Mouse (Mus musculus): ENCODE measurements around the gene Myadm. TPM values are rescaled to one million over a fixed set of nuclear protein-coding genes. Genes with fewer than 3 reads are reported as not detected.
"Not testable (repeated sequence)": the region's sequence is repeated elsewhere in the genome, so short reads cannot be mapped to it uniquely, and the experiment has no call there.

Myadm gene
- total RNA-seq (2021), result 100 to 1,000 TPM in 1 of 2 experiments, 10 to 100 TPM in 1; 98.5 to 107 TPM
- long read RNA-seq, experiment 1, full-length matches to known transcripts, result 43 of 68 reads
- long read RNA-seq, experiment 1, partial matches to known transcripts, result 21 of 68 reads
- long read RNA-seq, experiment 1, other reads (novel, unspliced or antisense), result 4 of 68 reads
- long read RNA-seq, experiment 2, full-length matches to known transcripts, result 51 of 53 reads
- long read RNA-seq, experiment 2, partial matches to known transcripts, result 0 of 53 reads
- long read RNA-seq, experiment 2, other reads (novel, unspliced or antisense), result 2 of 53 reads

DNA sequence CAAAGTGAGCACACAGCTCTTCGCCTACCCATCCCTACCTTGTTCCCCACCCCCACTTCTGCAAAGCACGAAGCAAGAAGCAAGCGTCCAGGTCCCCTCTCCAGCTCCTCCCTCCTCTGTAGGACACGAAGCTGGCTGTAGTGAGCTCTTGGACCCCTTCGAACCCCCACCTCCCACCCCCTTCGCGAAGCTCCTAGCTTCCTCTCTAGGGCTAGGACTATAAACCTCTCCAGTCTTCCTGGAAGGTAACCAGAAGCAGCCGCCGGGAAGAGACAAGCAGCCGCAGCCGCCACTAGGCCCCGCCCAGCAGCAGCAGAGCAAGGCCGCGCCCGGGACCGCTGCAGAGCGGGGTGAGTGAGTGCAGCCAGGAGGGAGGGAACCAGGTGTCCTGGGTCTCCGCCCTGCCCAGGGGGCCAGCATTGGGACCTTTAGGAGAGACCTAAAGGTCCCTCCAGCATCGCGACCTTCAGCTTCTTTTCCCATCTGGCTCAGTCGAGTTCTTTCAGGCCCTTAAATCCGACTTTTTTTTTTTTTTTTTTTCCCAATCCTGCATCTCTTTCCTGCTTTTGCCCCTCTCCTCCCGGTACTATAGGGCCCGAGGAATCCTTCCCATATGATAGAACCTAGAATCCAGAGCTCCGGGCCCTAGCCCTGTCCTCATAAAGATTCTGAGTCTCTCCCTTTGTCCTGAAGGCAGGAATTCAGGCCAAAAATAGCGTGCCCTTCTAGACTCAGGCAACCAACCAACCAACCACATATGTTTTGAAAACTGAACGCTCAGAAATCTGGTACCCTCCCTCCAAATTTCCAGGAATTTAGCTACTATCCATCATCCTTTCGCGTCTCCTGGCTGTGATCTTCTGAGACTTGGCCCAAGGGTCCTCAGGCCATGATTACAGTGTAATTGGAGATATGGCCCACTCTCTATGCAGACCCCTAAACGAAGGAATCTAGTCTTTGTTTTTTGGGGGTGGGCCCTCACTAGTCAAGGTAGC, at the start of gene Myadm, which contains the start of gene Prkcg:
Gene Myadm (plus strand): TSS at position 105 of the 995 bp plus-strand sequence.
Gene Prkcg (plus strand): TSS at position 204 of the 995 bp plus-strand sequence.
- peak; percentile 63 to 71 for DNase-seq (ENCODE audit: low spot score in 2 of 2)

DNA sequence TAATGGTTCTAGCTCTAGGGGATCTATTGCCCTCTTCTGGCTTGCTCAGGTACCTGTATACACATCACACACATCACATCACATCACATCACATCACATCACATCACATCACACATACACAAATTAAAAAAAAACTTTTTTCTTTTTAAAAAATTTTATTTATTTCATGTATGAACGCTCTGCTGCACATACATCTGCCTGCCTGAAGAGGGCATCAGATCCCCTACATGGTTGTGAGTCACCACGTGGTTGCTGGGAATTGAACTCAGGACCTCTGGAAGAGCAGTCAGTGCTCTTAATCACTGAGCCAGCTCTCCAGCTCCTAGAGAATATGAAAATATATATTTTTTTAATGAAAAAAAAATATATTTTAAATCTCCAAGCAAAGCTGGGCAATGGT, 49.7 kb upstream of the Myadm start:
- no peak for DNase-seq (ENCODE audit: low spot score in 2 of 2)

DNA sequence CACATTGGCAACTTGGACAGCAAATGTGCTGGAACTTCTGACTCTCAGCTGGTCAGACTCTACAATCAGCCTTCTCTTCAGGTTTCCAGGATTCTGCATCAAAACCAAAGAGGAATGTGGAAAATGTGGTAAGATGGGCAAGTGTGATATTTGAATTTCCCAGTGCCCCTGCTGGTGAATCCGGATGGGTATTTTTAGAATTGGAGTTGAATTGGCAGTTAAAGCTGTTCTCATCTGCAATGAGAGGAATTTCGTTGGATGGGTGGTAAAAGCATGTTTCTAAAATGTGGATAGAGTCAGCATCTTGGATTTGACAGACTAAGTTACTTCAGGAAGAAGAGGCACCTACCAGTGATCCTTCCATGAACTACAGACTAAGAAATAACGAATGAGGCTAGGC, 28.2 kb upstream of the Myadm start:
- no peak for DNase-seq (ENCODE audit: low spot score in 2 of 2)

DNA sequence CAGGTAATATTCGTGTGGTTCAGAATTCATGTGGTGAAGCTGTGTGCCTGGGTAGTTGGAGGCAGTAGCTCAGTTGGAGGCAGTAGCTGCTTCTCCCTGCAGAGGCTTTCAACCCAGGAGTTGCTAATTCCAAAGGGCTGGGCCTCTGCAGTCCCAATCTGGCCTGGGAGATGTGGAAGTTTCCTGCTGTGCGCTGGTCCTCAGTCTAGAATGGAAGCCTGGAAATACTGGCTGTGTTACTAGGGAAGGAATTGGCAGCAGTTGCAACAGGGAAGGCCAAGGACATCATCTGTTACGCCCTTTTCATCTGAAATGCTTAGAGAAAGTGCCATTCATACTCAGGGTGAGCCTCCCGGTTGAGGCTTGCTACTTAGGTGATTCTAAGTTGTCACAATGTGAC, 27.4 kb upstream of the Myadm start:
- no peak for DNase-seq (ENCODE audit: low spot score in 2 of 2)

DNA sequence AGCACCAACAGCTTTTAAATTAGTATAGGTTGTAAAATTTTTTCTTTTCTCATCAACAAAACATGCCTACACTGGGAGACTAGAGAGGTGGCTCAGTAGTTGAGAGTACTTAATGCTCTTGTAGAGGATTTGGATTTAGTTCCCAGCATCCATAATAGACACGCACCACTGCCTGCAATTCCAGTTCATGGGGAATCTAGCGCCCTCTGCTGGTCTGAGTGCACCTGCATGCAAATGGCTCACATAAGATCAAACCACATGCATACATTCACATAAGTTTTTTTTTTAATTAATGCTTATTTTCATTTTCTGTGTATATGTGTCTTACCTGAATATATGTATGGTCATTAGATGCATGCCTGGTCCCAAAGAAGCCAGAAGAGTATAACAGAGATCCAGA, 26.1 kb upstream of the Myadm start:
- no peak for DNase-seq (ENCODE audit: low spot score in 2 of 2)

DNA sequence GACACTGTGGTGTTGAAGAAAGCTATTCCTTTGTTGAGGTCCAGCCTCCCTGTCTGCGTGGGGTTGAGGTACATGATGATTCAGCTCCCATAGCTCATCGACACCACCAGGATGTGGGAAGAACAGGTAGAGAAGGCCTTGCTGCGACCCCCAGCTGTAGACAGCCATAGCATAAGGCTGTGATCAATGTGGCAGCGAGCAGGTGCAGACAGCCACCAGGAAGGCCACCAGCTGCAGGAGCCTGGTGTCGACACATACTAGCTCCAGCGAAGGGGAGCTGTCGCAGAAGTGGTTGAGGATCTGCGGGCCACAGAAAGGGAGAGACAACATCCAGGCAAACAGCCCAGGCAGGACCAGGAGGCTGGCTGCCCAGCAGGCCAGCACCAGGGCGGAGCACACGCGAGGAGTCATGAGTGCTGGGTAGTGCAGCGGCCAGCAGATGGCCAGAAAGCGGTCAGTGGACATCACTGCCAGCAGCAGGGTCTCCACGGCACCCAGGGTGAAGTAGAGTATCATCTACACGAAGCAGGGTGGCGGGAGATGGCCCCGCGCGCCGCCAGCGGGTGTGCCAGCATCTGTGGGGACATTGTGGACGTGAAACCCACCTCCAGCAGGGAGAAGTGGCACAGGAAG, 24.4 kb upstream of the Myadm start:
- DNase-seq (ENCODE audit: low spot score in 2 of 2), result no peak

DNA sequence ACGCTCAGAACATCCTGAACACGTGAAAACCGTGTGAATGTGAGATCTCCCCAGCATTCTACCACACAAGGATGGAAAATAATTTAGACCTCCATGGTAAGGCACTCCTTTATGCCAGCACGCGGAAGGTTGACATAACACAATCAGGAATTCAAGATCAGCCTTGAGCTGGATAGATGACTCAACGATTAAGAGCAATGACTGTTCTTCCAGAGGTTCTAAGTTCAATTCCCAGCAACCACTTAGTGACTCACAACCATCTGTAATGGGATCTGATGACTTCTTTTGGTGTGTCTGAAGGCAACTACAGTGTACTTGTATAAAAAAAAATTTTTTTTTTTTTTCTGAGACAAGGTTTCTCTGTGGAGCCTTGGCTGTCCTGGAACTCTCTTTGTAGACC, 23.6 kb upstream of the Myadm start:
- DNase-seq (ENCODE audit: low spot score in 2 of 2), result no peak

DNA sequence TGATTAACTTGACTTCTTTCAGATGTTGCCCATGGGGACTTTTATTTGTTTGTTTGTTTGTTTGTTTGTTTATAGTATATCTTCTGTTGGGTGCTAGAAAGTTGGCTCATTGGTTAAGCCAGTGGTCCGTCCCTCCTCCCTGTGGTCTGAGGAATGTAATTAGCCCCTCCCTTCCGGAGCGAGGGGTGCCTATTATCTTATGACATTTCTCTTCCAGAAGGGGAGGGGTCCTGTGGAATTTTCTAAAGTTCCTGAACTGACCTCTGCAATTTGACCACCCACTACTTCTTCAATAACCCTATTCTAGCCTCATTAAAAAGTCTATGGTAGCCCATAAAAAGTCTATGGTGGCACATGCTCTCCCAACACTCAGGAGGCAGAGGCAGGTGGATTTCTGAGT, 21.6 kb upstream of the Myadm start:
- no peak for DNase-seq (ENCODE audit: low spot score in 2 of 2)

DNA sequence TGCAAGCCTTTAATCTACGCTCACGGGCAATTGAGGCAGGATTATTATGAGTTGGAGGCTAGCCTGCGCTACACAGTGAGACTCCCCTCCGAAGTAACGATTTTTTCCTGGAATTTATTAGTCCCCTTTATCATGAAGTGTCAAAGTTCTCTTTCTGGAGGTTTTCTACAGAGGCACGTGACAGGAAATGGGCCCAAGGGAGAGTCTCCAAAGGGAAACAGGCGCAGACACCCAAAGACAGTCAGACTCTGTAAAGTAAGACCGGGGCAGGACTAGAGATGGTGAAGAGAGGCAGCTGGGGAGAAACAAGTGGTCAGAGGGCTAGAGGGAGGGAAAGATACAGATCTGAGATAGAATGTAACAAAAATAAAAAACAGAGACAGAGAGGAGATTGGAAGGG, 21.0 kb upstream of the Myadm start:
- no peak for DNase-seq (ENCODE audit: low spot score in 2 of 2)

DNA sequence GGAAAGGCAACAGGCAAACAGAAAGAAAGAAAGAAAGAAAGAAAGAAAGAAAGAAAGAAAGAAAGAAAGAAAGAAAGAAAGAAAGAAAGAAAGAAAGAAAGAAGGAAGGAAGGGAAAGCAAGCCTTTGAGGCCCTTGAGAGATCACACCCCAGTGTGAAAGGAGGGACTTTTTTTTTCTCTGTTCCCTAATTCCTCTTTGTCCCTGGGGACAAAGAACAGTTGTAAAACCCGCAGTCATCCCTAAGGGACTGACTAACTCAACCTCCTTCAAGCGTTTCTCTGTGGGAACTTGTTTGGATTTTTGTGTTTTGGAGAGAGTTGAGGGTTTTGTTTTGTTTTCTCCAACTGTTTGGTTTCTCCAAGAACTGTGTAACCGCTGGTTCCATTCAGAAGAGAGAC, 20.6 kb upstream of the Myadm start:
- DNase-seq (ENCODE audit: low spot score in 2 of 2), result no peak

DNA sequence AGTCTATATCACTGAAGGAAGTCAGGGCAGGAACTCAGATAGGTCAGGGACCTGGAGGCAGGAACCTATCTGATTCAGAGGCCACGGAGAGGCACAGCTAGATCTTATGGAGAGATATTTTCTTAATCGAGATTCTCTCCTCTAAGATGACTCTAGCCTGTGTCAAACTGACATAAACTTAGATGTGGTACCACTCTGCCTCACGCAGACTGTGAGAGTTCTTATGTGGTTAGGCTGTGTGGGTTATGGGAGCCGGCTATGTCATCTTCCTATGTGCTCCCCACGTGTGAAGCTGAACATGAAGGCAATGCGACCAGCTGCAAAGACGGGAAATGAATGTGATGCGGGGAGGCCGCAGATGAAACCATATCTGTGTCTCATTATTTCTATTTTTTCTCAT, 16.7 kb upstream of the Myadm start:
- no peak for DNase-seq (ENCODE audit: low spot score in 2 of 2)

DNA sequence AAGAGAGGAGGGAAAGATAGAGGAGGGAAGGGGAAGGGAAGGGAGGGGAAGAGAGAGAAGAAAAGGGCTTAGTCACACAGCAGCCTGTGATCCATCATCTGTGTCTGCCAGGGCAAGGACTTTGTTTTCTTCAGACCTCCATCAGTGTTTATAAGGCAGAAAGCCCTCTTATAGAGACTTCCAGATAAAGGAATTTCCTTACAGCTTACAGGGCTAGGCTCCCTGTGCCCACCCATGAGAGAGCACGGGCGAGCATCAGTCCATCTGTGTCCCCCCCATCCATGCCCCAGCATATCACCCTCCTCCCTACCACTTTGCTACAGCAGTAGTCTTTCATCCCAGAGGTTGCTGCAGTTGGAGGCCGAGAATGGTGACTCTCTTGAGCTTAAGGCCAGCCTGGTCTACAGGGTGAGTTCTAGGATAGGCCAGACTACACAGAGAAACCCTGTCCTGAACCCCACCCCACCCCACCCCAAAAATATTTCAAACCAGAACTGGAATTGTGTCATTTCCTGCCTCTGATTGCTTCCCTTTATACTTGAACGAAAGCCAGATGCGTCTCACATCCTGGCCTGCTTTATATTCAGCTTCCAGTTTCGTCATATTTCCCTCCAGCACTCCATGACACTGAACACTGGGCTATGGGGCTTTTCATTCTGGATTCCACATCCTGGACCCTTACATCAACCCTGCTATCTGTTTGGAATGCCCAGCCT, 13.3 kb upstream of the Myadm start:
- DNase-seq (ENCODE audit: low spot score in 2 of 2), result no peak

DNA sequence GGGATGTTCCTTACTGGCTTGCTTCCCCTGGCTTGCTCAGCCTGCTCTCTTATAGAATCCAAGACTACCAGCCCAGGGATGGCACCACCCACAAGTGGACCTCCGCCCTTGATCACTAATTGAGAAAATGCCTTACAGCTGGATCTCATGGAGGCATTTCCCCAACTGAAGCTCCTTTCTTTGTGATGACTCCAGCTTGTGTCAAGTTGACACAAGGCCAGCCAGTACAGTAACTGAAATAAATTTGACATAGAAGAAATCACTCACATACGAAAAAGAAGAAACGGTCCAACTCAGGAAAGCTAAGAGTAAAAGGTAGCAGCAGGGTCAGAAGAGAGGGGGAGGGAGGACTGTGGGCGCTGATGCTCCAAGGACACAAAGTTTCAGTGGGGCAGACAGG, 12.1 kb upstream of the Myadm start:
- DNase-seq (ENCODE audit: low spot score in 2 of 2), result not testable (repeated sequence)

DNA sequence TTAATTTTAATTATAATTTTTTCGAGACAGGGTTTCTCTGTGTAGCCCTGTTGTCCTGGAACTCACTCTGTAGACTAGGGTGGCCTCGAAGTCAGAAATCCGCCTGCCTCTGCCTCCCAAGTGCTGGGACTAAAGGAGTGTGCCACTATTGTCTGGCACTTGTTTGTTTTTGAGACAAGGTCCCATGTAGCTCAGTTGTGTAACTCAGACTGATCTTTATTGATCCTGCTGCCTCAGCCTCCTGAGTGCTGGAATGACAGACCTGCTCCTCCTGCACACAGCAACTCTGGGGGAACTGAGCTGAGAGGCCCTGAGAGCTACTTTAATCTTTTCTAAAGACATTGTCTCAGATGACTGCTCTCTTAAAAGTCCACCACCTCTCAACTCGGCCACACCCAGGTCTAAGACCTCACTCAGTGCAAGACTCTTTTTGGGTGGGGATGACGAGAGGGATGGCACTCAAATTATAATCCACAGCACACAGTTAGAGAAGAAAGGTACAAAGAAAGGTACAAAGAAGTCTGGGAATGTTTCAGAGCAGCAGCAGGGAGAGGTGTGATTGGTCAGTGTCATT, 8.7 kb upstream of the Myadm start:
- no peak for DNase-seq (ENCODE audit: low spot score in 2 of 2)

DNA sequence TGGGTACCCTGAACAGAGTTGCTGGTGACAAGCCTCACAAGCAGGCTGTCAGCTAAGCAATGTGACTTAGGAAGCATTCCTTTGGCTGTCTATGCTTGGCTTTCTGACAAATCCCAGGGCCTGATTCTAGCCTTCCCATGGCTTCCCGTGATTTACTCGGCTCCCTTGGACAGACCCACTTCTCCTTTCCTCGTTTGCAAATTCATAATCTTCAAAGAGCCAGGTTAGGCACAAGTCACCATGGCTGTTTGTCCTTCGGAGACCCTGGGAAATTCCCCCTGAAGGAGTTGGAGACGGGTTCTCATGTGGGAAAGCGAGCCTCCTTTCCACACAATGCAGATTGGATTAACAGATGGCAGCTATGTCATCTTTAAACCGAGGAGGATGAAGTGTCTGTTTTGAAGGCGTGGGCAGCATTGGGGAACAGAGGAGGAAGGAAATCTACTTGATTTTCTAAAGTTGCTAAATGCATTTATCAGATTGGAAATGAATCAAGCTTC, 8.2 kb upstream of the Myadm start:
- no peak for DNase-seq (ENCODE audit: low spot score in 2 of 2)

DNA sequence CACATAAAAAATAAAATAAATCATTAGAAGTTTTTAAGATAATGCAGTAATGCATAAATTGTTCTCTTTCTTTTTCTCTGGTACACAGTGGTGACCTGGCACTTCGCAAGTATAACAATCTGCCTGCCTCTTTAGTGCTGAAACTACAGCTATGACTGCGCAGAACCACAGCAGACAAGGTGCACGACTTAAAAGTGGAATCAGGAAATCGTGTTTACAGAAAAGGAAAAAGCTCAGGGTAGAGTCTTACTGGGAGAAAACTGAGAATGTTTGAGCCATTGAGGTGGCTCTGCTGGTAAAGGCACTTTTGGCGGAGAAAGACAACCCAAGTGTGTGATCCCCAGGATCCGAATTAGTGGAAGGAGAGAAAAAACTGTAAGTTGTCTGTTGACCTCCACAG, 7.1 kb upstream of the Myadm start:
- no peak for DNase-seq (ENCODE audit: low spot score in 2 of 2)

DNA sequence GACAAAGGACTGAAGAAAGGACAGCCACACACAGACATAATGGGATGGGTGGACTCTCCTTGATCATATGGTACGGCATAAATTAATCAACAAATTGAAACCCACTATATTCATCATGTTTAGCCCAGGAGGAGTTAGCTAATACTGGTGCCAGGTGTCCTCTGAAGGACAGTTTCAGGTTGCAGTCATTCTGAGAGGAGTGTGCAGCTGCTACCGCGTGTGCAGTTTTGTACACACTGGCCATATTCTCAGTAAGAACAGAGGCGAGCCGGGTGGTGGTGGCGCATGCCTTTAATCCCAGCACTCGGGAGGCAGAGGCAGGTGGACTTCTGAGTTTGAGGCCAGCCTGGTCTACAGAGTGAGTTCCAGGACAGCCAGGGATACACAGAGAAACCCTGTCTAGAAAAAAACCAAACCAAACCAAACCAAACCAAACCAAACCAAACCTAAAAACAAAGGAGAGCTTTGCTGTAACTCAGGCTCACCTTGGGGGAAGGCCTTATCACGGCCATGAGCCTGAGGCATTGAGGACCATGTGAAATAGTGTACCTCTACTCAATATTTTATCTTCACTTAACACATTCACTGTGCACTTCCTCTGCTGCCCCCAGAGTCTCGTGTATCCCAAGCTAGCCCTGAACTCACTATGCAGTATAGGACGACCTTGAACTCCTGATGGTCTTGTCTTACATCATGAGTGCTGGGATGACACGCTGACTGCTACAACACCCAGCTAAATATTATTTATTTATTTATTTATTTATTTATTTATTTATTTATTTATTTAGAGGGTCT, 5.6 kb upstream of the Myadm start:
- DNase-seq (ENCODE audit: low spot score in 2 of 2), result no peak

DNA sequence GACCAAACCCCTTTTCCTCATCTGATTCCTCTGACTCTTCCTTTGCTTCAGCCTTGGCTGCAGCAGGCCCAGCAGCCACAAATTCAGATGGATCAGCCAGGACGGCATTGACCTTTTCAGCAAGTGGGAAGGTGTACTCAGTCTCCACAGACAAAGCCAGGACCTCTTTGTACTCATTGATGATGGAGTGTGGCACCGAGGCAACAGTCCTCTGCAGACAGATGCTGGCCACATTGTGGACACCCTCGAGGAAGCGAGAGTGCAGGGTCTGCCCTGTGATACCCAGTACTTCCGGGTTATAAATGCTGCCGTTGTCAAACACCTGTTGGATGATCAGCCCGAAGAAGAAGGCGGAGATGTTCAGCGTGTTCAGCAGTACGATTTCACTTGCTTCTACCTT, 4.3 kb upstream of the Myadm start:
- no peak for DNase-seq (ENCODE audit: low spot score in 2 of 2)

DNA sequence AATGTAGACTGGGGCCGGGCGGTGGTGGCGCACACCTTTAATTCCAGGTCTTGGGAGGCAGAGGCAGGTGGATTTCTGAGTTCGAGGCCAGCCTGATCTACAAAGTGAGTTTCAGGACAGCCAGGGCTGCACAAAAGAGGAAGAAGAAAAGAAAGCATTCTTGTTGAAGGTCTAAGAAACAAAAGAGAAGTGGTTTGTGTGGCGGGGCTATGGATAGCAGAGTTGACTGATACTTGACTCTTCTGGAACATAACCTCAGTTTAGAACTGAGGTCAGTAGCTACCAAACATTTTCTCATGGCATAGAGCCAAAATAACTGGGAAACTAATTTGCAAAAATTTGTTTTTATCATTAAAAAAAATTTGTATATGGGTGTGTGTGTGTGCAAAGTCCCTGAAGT, 2.8 kb upstream of the Myadm start:
- no peak for DNase-seq (ENCODE audit: low spot score in 2 of 2)

DNA sequence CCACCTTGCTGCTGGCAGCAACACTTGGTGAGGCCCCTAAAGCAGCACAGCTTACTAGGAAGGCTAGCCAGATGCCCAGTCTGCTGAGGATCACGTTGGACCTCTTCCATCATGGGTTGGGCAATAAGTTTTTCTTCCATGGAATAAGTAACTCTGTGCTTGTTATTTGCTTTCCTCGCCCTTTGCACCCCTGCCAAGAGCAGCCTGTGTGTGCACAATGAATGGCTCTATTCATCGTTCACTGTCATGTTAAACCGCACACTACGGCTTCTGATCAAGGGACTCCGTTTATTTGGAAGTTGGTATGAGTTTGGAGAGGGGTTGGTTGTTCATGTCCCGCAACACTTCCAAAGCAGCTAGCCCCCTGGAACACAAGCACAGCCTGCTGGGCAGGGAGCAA, 1.7 kb upstream of the Myadm start:
- DNase-seq (ENCODE audit: low spot score in 2 of 2), result no peak
